Mouse (Mus musculus) CH12.LX (cell line): ENCODE data around the gene Lrch4. TPM values are rescaled to one million over a fixed set of nuclear protein-coding genes. Genes with fewer than 3 reads are reported as not detected.

Experiments used
- DNase-seq: peaks from one replicate; pipeline ENCODE4 v3.0.0-alpha.2; 2013; ENCODE audit errors: extremely low read depth
- H3K27ac ChIP-seq: 2 replicates; pipeline ENCODE4 v1.5.1; 2012; ENCODE audit warnings: low read depth, mild to moderate bottlenecking, control low read depth, moderate library complexity; ENCODE audit not compliant: insufficient read depth
- H3K27me3 ChIP-seq: replicated peaks from 2 replicates; pipeline ENCODE3; 2012; ENCODE audit warnings: inconsistent platforms
- H3K36me3 ChIP-seq, 2 experiments: replicated peaks in 1 of 2; 2 replicates each; pipeline versions ENCODE3 to v1.6.1; 2012; ENCODE audit warnings: inconsistent platforms in 1 of 2, low read length in 1 of 2, mild to moderate bottlenecking in 1 of 2, mixed read lengths in 1 of 2, moderate library complexity in 1 of 2; ENCODE audit not compliant: control insufficient read depth in 1 of 2, insufficient read depth in 1 of 2
- H3K4me1 ChIP-seq, 2 experiments: 2 replicates each; pipeline ENCODE4 v1.6.1; 2012; ENCODE audit warnings: inconsistent platforms in 1 of 2, moderate library complexity in 1 of 2; ENCODE audit not compliant: insufficient read depth in 2 of 2, control insufficient read depth in 1 of 2
- H3K4me2 ChIP-seq: 2 replicates; pipeline ENCODE4 v1.6.1; 2012; ENCODE audit warnings: low read depth, mild to moderate bottlenecking, control low read depth; ENCODE audit not compliant: poor library complexity, insufficient read depth, severe bottlenecking
- H3K4me3 ChIP-seq, 3 experiments: fragments of 150-350 bp in 1 of 3; sonication (generic) in 1 of 3; replicated peaks in 1 of 3; 2 replicates each; pipeline versions ENCODE3 to v1.5.1; 2011 to 2012; ENCODE audit warnings: low read depth in 2 of 3, low read length in 2 of 3, mild to moderate bottlenecking in 2 of 3, moderate library complexity in 2 of 3, control low read depth in 1 of 3, improper control_type of control experiment in 1 of 3, inconsistent platforms in 1 of 3, mixed read lengths in 1 of 3; ENCODE audit not compliant: poor library complexity in 1 of 3
- H3K79me2 ChIP-seq: replicated peaks from 2 replicates; pipeline ENCODE4 v1.6.1; 2012; ENCODE audit warnings: mild to moderate bottlenecking, moderate library complexity; ENCODE audit not compliant: control insufficient read depth, poor library complexity, insufficient read depth, severe bottlenecking; ENCODE audit errors: extremely low read depth
- H3K9ac ChIP-seq: 2 replicates; pipeline ENCODE4 v1.6.1; 2012; ENCODE audit warnings: low read depth, mild to moderate bottlenecking, control low read depth, moderate library complexity; ENCODE audit not compliant: insufficient read depth
- H3K9me3 ChIP-seq: replicated peaks from 2 replicates; pipeline ENCODE3; 2012; ENCODE audit warnings: low read length, inconsistent platforms, mixed read lengths
- BHLHE40 ChIP-seq: IDR thresholded peaks from 2 replicates; pipeline ENCODE4 v1.6.1; 2011; ENCODE audit warnings: mild to moderate bottlenecking, low read depth, low read length, improper control_type of control experiment
- CHD2 ChIP-seq: IDR thresholded peaks from 2 replicates; pipeline ENCODE4 v1.6.1; 2011; ENCODE audit warnings: low read length, improper control_type of control experiment
- CTCF ChIP-seq, 2 experiments: IDR thresholded peaks in 1 of 2; conservative IDR thresholded peaks in 1 of 2; 2 replicates each; pipeline ENCODE4 v1.5.1; 2011 to 2012; ENCODE audit warnings: low read depth in 2 of 2, low read length in 2 of 2, improper control_type of control experiment in 1 of 2, inconsistent platforms in 1 of 2, mild to moderate bottlenecking in 1 of 2, moderate library complexity in 1 of 2
- GABPA ChIP-seq: IDR thresholded peaks from 2 replicates; pipeline ENCODE4 v1.6.1; 2012; ENCODE audit warnings: low read depth, low read length, improper control_type of control experiment, inconsistent platforms; ENCODE audit not compliant: insufficient replicate concordance
- JUND ChIP-seq: conservative IDR thresholded peaks from 2 replicates; pipeline ENCODE4 v1.6.1; 2011; ENCODE audit warnings: low read depth, low read length, improper control_type of control experiment
- KAT2A ChIP-seq: IDR thresholded peaks from 2 replicates; pipeline ENCODE4 v1.6.1; 2012; ENCODE audit warnings: low read length, improper control_type of control experiment, inconsistent platforms; ENCODE audit not compliant: insufficient replicate concordance
- MAFK ChIP-seq: IDR thresholded peaks from 2 replicates; pipeline ENCODE4 v1.6.1; 2011; ENCODE audit warnings: low read length, improper control_type of control experiment; ENCODE audit not compliant: insufficient replicate concordance
- MAX ChIP-seq: IDR thresholded peaks from 2 replicates; pipeline ENCODE4 v1.6.1; 2011; ENCODE audit warnings: low read length, improper control_type of control experiment
- MAZ ChIP-seq: IDR thresholded peaks from 2 replicates; pipeline ENCODE4 v1.6.1; 2012; ENCODE audit warnings: low read depth, mild to moderate bottlenecking, inconsistent platforms, low read length, improper control_type of control experiment, moderate library complexity
- MXI1 ChIP-seq: IDR thresholded peaks from 2 replicates; pipeline ENCODE4 v1.6.1; 2011; ENCODE audit warnings: mild to moderate bottlenecking, low read depth, low read length, improper control_type of control experiment
- RAD21 ChIP-seq: IDR thresholded peaks from 2 replicates; pipeline ENCODE4 v1.6.1; 2011; ENCODE audit warnings: low read depth, mild to moderate bottlenecking, low read length, improper control_type of control experiment, moderate library complexity
- SIN3A ChIP-seq: IDR thresholded peaks from 2 replicates; pipeline ENCODE4 v1.6.1; 2012; ENCODE audit warnings: low read length, improper control_type of control experiment, inconsistent platforms
- SMC3 ChIP-seq: IDR thresholded peaks from 2 replicates; pipeline ENCODE4 v1.6.1; 2011; ENCODE audit warnings: low read depth, low read length, improper control_type of control experiment
- TBP ChIP-seq: conservative IDR thresholded peaks from 2 replicates; pipeline ENCODE4 v1.6.1; 2011; ENCODE audit warnings: low read depth, low read length, improper control_type of control experiment
- TCF12 ChIP-seq: IDR thresholded peaks from 2 replicates; pipeline ENCODE4 v1.6.1; 2014; ENCODE audit warnings: low read depth, mild to moderate bottlenecking, inconsistent platforms, low read length, improper control_type of control experiment
- USF1 ChIP-seq: IDR thresholded peaks from 2 replicates; pipeline ENCODE4 v1.6.1; 2014; ENCODE audit warnings: low read depth, mild to moderate bottlenecking, inconsistent platforms, low read length, improper control_type of control experiment
- USF2 ChIP-seq: conservative IDR thresholded peaks from 2 replicates; pipeline ENCODE4 v1.6.1; 2011; ENCODE audit warnings: low read depth, low read length, improper control_type of control experiment
- ZC3H11A ChIP-seq: IDR thresholded peaks from 2 replicates; pipeline ENCODE4 v1.6.1; 2012; ENCODE audit warnings: low read depth, mild to moderate bottlenecking, inconsistent platforms, low read length, improper control_type of control experiment
- ZNF384 ChIP-seq: IDR thresholded peaks from 2 replicates; pipeline ENCODE4 v1.6.1; 2012; ENCODE audit warnings: low read depth, low read length, improper control_type of control experiment, inconsistent platforms
- dilution Hi-C: fragments of 300-500 bp; cut with MboI; formaldehyde crosslinking; loops from 2 replicates; pipeline ENCODE4 v1.14.3; 2020; ENCODE audit warnings: low sequenced_read_pairs; ENCODE audit not compliant: extremely low pct_unique_long_range_greater_than_20kb, extremely low pct_ligation_motif_present
- in situ Hi-C: fragments of 300-500 bp; cut with MboI; formaldehyde crosslinking; loops from 3 replicates; pipeline ENCODE4 v1.14.3; 2019; ENCODE audit warnings: low sequenced_read_pairs, low pct_ligation_motif_present, low pct_unique_long_range_greater_than_20kb, mixed read lengths
- polyA plus RNA-seq: library from polyadenylated mRNA; unstranded; fragments of >175 nt; gene quantifications from 2 replicates; pipeline ENCODE4 v1.2.1, GENCODE M21; 2012; ENCODE audit warnings: low read depth; ENCODE audit not compliant: insufficient read length
- total RNA-seq, 2 experiments: library from RNA; depleted of rRNA; stranded (reverse); fragments of 300-350 nt in 1 of 2; fragments of >200 nt in 1 of 2; gene quantifications; 2 replicates each; pipeline ENCODE4 v1.2.3; 2012 to 2014

The Lrch4 gene
- total and polyA plus RNA-seq, 3 experiments, result 9.9 to 62.1 (median 25.6) TPM

DNA sequence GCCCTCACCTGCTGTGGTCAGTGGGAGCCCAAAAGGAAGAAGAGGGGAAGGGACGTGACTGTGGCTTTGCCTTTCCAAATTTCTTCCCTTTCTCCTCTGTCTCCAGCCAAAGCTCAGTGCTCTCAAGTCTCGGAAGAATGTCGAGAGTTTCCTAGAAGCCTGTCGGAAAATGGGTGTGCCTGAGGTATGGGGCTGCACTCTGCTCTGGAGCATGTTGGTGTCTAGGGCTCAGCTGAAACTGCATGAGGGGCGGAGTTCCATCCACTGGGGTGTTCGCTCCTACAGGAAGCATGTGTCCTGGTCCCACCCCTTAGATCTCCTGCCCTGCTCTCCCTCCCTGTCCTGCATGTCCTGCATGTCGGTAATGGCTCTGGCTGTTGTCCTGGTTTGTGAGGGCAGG lies 10.6 kb downstream of the Lrch4 start:
- no peak overlapping the region for H3K4me3 ChIP-seq
- H3K4me1 ChIP-seq, result peaks cover 3 to 22% of the 10 kb centered on the region in 2 experiments; a peak in 3 of 4 replicates
- H3K36me3 ChIP-seq, result peaks cover 76 to 86% of the 10 kb centered on the region in 2 experiments
- no peak overlapping the region for H3K4me2 ChIP-seq
- TF ChIP-seq ZNF384 (no peak), TCF12 (no peak)
- H3K27me3 ChIP-seq, result no peaks in the 10 kb centered on the region
- dilution Hi-C loops, result no loop called here
- DNase-seq, result no peak
- H3K27ac ChIP-seq, result no peak overlapping the region
- no peak overlapping the region for H3K9ac ChIP-seq
- no peaks in the 10 kb centered on the region for H3K9me3 ChIP-seq
- in situ Hi-C loops, result no loop called here
- H3K79me2 ChIP-seq, result no peaks in the 10 kb centered on the region

DNA sequence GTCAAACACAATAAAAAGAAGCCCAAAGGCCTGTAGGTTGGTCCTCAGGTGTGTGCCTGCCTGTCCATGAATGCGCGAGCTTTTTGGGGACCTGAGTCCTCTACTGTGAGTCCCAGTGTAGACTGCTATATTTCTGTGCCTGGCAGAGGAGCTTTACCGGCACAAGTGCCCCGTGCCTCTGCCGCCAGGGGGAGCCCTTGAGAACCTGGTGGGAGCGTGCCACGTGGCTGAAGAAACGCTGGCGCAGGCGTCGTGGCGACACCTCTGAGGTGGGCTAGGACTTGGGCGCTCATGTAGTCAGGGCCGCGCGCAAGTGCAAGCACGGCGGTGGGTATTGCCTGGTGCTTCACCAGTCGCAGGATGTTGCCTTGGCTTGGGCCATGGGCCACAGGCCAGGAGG lies 12.1 kb downstream of the Lrch4 start, which contains the start of gene Sap25:
Gene Sap25 (plus strand): TSS at position 281 of the 400 bp plus-strand sequence.
- dilution Hi-C loops, result no loop called here
- H3K4me1 ChIP-seq, result peaks cover 3 to 25% of the 10 kb centered on the region in 2 experiments; a peak in 3 of 4 replicates
- DNase-seq, result no peak

DNA sequence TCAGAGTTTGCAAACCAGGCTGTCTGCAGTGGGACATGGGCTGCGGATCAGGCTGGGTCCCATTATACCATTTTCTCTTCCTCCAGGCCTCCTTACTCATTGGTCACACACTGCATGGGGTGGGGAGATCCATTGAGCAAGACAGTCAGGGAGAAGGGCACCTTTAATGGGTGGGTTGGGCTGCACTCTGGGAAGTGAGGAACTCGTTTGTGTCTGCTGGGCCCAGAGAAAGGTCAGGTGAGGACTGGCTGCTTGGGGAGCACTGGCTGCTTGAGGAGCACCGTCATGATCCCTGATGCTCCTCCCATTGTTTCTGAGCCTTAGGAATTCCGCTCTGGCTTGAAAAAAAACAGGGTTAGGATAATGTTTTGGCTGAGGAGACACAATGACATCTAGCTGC lies 14.0 kb downstream of the Lrch4 start:
- TF ChIP-seq MAFK, result no peak
- no peak for TF ChIP-seq BHLHE40
- no peak for TF ChIP-seq RAD21
- TF ChIP-seq USF1, result no peak
- TF ChIP-seq GABPA, result no peak
- no peak for TF ChIP-seq MXI1
- TF ChIP-seq USF2, result no peak
- TF ChIP-seq SIN3A, result no peak
- TF ChIP-seq TBP, result no peak
- no peak for TF ChIP-seq ZC3H11A
- no peak for TF ChIP-seq MAZ
- TF ChIP-seq, all 38 proteins: peak for 0
- no peaks in the 10 kb centered on the region for H3K9me3 ChIP-seq
- H3K4me2 ChIP-seq, result no peak overlapping the region
- H3K4me1 ChIP-seq, result peaks cover 3 to 26% of the 10 kb centered on the region in 2 experiments; a peak in 3 of 4 replicates
- H3K27ac ChIP-seq, result no peak overlapping the region
- no peaks in the 10 kb centered on the region for H3K79me2 ChIP-seq
- no peak overlapping the region for H3K9ac ChIP-seq
- H3K27me3 ChIP-seq, result no peaks in the 10 kb centered on the region
- peaks cover 48 to 60% of the 10 kb centered on the region in 2 experiments for H3K36me3 ChIP-seq
- dilution Hi-C loops, result no loop called here
- H3K4me3 ChIP-seq, result no peak overlapping the region
- DNase-seq, result no peak
- in situ Hi-C loops, result no loop called here

More for the DNA sequence above, 12.1 kb downstream of the Lrch4 start, which contains the start of gene Sap25:
- no peak within 1 kb of the TSS for H3K9ac ChIP-seq
- no peaks in the 10 kb centered on the region for H3K9me3 ChIP-seq
- in situ Hi-C loops, result no loop called here
- H3K4me2 ChIP-seq, result no peak within 1 kb of the TSS
- TF ChIP-seq CHD2 (no peak), JUND (no peak), SMC3 (peak; percentile 39), KAT2A (no peak), CTCF (conservative IDR thresholded peaks at IDR 0.05 in 1 of 2, IDR thresholded peaks at IDR 0.05 in 1 of 2; ENCODE audit: low read depth in 2 of 2, low read length in 2 of 2) (peak in 1 of 2 experiments; percentile 47; a peak in 2 of 4 replicates), MAX (no peak)
- H3K4me3 ChIP-seq, result no peak within 1 kb of the TSS
- H3K36me3 ChIP-seq, result peaks cover 66 to 79% of the 10 kb centered on the region in 2 experiments
- no peak within 1 kb of the TSS for H3K27ac ChIP-seq
- H3K79me2 ChIP-seq, result no peaks in the 10 kb centered on the region
- no peaks in the 10 kb centered on the region for H3K27me3 ChIP-seq
